In genomic region chr7:48788348-48788747, GRCm38 (mm10) we compare ENCODE assay signal across 9 mouse cellular contexts. TPM values are rescaled to one million over a fixed set of nuclear protein-coding genes. Genes with fewer than 3 reads are reported as not detected.
DNase-seq lines count a peak whose midpoint lies in the region; ATAC-seq lines count a peak whose summit lies in the region.
"Had no signal": no experiment of that assay in that cellular context is flagged by ENCODE, and none has a peak within 500 bp of the region (broad histone marks: within the 10 kb centered on the region; RNA-seq: fewer than 3 reads in every experiment).

No protein-coding gene starts in this region.

- H3K27me3 ChIP-seq in embryonic facial prominence, embryonic 14.5 days (replicated peaks; ENCODE audit: control insufficient read depth, insufficient read depth, low read length): no peaks in the 10 kb centered on the region
- H3K27me3 ChIP-seq in intestine, embryonic 16.5 days (replicated peaks; ENCODE audit: control insufficient read depth, insufficient read depth, low read length): no peaks in the 10 kb centered on the region
- H3K27me3 ChIP-seq in midbrain, embryonic 11.5 days (ENCODE audit: control insufficient read depth, insufficient read depth, low read length): no peaks in the 10 kb centered on the region

- DNase-seq in layer of hippocampus, adult 11-12 months (ENCODE audit: low spot score): peak; percentile 31
- DNase-seq in layer of hippocampus, postnatal 25 days (ENCODE audit: extremely low spot score in 1 of 2, low spot score in 1 of 2): no peak
- DNase-seq in embryonic facial prominence, embryonic 14.5 days (ENCODE audit: low spot score): no peak
- no peak for DNase-seq in midbrain, embryonic 11.5 days (ENCODE audit: low spot score, missing footprints)
- DNase-seq in adrenal gland, postnatal 4 days (ENCODE audit: low spot score in 2 of 2): no peak
- DNase-seq in right cerebral cortex, postnatal 4 days: no peak

- H3K9me3 ChIP-seq in embryonic facial prominence, embryonic 14.5 days (ENCODE audit: control insufficient read depth, low read length): no peaks in the 10 kb centered on the region
- no peaks in the 10 kb centered on the region for H3K9me3 ChIP-seq in intestine, embryonic 16.5 days (ENCODE audit: control insufficient read depth, low read length)
- no peaks in the 10 kb centered on the region for H3K9me3 ChIP-seq in midbrain, embryonic 11.5 days (ENCODE audit: control insufficient read depth, low read length)

- H3K9ac ChIP-seq in embryonic facial prominence, embryonic 14.5 days (ENCODE audit: low read depth, low read length): no peak overlapping the region
- H3K9ac ChIP-seq in intestine, embryonic 16.5 days (ENCODE audit: low read depth, low read length): no peak overlapping the region
- H3K9ac ChIP-seq in midbrain, embryonic 11.5 days (ENCODE audit: low read length): no peak overlapping the region

- H3K4me3 ChIP-seq in embryonic facial prominence, embryonic 14.5 days (ENCODE audit: low read depth, low read length): peak overlapping the region; percentile 75
- peak overlapping the region; percentile 92 for H3K4me3 ChIP-seq in intestine, embryonic 16.5 days (ENCODE audit: low read length)
- peak overlapping the region; percentile 59; the same call in 1 of the 2 replicates for H3K4me3 ChIP-seq in midbrain, embryonic 11.5 days (ENCODE audit: low read depth, low read length)

- H3K4me1 ChIP-seq in embryonic facial prominence, embryonic 14.5 days (ENCODE audit: control insufficient read depth, insufficient read depth, low read length): peaks cover 12% of the 10 kb centered on the region; the same call in 1 of the 2 replicates
- no peaks in the 10 kb centered on the region; the same call in 1 of the 2 replicates for H3K4me1 ChIP-seq in intestine, embryonic 16.5 days (ENCODE audit: control insufficient read depth, insufficient read depth, low read length)
- H3K4me1 ChIP-seq in midbrain, embryonic 11.5 days (ENCODE audit: control insufficient read depth, insufficient read depth, low read length): peaks cover 5% of the 10 kb centered on the region; the same call in 1 of the 2 replicates

- no peak for ATAC-seq in embryonic facial prominence, embryonic 14.5 days (ENCODE audit: low read depth)
- peak; percentile 12; the same call in 1 of the 2 replicates for ATAC-seq in intestine, embryonic 16.5 days
- ATAC-seq in midbrain, embryonic 11.5 days (ENCODE audit: low FRiP score): peak; percentile 14; the same call in 1 of the 2 replicates
- ATAC-seq in megakaryocyte-erythroid progenitor cell, adult 5-6 weeks (replicated peaks; ENCODE audit: low FRiP score, low TSS enrichment, poor library complexity, severe bottlenecking): no peak

- peak overlapping the region; percentile 70 for H3K4me2 ChIP-seq in embryonic facial prominence, embryonic 14.5 days (ENCODE audit: low read depth, low read length)
- peak overlapping the region; percentile 81 for H3K4me2 ChIP-seq in intestine, embryonic 16.5 days (ENCODE audit: low read depth, low read length)
- H3K4me2 ChIP-seq in midbrain, embryonic 11.5 days: peak overlapping the region; percentile 24; the same call in 1 of the 2 replicates

- no peaks in the 10 kb centered on the region for H3K36me3 ChIP-seq in embryonic facial prominence, embryonic 14.5 days (ENCODE audit: control insufficient read depth, insufficient read depth, low read length)
- H3K36me3 ChIP-seq in intestine, embryonic 16.5 days (ENCODE audit: control insufficient read depth, insufficient read depth, low read length): no peaks in the 10 kb centered on the region
- H3K36me3 ChIP-seq in midbrain, embryonic 11.5 days (ENCODE audit: control insufficient read depth, insufficient read depth, low read length): no peaks in the 10 kb centered on the region

- 61% methylated on average over 3 of the region's 3 CpGs for WGBS in embryonic facial prominence, embryonic 14.5 days
- 61% methylated on average over 3 of the region's 3 CpGs for WGBS in intestine, embryonic 16.5 days
- 68% methylated on average over 3 of the region's 3 CpGs for WGBS in midbrain, embryonic 11.5 days

- no peak overlapping the region for H3K27ac ChIP-seq in embryonic facial prominence, embryonic 14.5 days (replicated peaks; ENCODE audit: low read depth, low read length)
- H3K27ac ChIP-seq in intestine, embryonic 16.5 days (ENCODE audit: low read length): no peak overlapping the region; the same call in 1 of the 2 replicates
- H3K27ac ChIP-seq in midbrain, embryonic 11.5 days (ENCODE audit: low read depth, low read length): no peak overlapping the region

RNA-seq across cellular contexts. Expression of gene Zdhhc13, which starts 0.5 kb away (rescaled TPM):
- 10 to 100 TPM; 25.6 TPM for total RNA-seq in layer of hippocampus, postnatal 25 days (2021)
- polyA plus RNA-seq in embryonic facial prominence, embryonic 14.5 days (2014; fragmentation: Nextera tagmentation; extraction: Ambion mirVana): 33.0 and 36.5 TPM in 2 replicates
- polyA plus RNA-seq in intestine, embryonic 16.5 days (2015; fragmentation: Nextera tagmentation; extraction: Ambion mirVana): 41.1 and 42.5 TPM in 2 replicates
- 37.4 and 43.1 TPM in 2 replicates for polyA plus RNA-seq in midbrain, embryonic 11.5 days (2014; fragmentation: Nextera tagmentation; extraction: Ambion mirVana)
- total RNA-seq in adrenal gland, postnatal 4 days (2021): 10 to 100 TPM; 14.6 to 14.7 TPM
- total RNA-seq in megakaryocyte-erythroid progenitor cell, adult 5-6 weeks (2014; fragmentation: Nextera tagmentation): 58.0 and 65.5 TPM in 2 replicates
- 75.3 and 94.0 TPM in 2 replicates for total RNA-seq in megakaryocyte-erythroid progenitor cell, adult 5-6 weeks (2017)

RNA-seq across cellular contexts. Expression of gene Csrp3, which starts 59.5 kb away (rescaled TPM):
- not detected for total RNA-seq in layer of hippocampus, postnatal 25 days (2021)
- 168 and 285 TPM in 2 replicates for polyA plus RNA-seq in embryonic facial prominence, embryonic 14.5 days (2014; fragmentation: Nextera tagmentation; extraction: Ambion mirVana)
- 1.1 and 2.1 TPM in 2 replicates for polyA plus RNA-seq in intestine, embryonic 16.5 days (2015; fragmentation: Nextera tagmentation; extraction: Ambion mirVana)
- 0.19 TPM in 1 of 2 replicates, not detected in the other for polyA plus RNA-seq in midbrain, embryonic 11.5 days (2014; fragmentation: Nextera tagmentation; extraction: Ambion mirVana)
- total RNA-seq in adrenal gland, postnatal 4 days (2021): 10 to 100 TPM in 1 of 2 experiments, 1 to 10 TPM in 1; 1.7 to 17.0 TPM
- 3.9 and 16.2 TPM in 2 replicates for total RNA-seq in megakaryocyte-erythroid progenitor cell, adult 5-6 weeks (2014; fragmentation: Nextera tagmentation)
- total RNA-seq in megakaryocyte-erythroid progenitor cell, adult 5-6 weeks (2017): 33.1 and 36.2 TPM in 2 replicates
- total RNA-seq: left cerebral cortex, postnatal 25 days had no signal

Comparison
In these comparisons a context has a peak if more than half of its experiments do, and no peak if none do; other contexts are left out.
1. ATAC-seq: peak in intestine, embryonic 16.5 days (single experiment) and midbrain, embryonic 11.5 days (single experiment); none in embryonic facial prominence, embryonic 14.5 days (single experiment) and megakaryocyte-erythroid progenitor cell, adult 5-6 weeks (single experiment).
2. H3K4me2 ChIP-seq: peak in every context shown above with its lines; median percentile 81 in intestine, embryonic 16.5 days; 70 in embryonic facial prominence, embryonic 14.5 days; 24 in midbrain, embryonic 11.5 days.
3. Peak in every context shown above with its lines, with median percentiles within 50 percentile points of each other: H3K4me3 ChIP-seq.